Mouse (Mus musculus) brain, embryonic 14.5 days (tissue): Measurements from ENCODE around the gene Ephb1. TPM values are rescaled to one million over a fixed set of nuclear protein-coding genes. Genes with fewer than 3 reads are reported as not detected.

ENCODE experiments used
- DNase-seq: peaks from one replicate; pipeline ENCODE4 v3.0.0-alpha.2; 2011; ENCODE audit warnings: low read depth
- CTCF ChIP-seq: fragments of 200-500 bp; IDR thresholded peaks from 2 replicates; pipeline ENCODE4 v1.5.1; 2012; ENCODE audit warnings: inconsistent platforms, mild to moderate bottlenecking, moderate library complexity, borderline replicate concordance; ENCODE audit not compliant: insufficient read depth, insufficient read length; ENCODE audit errors: extremely low read depth
- POLR2A ChIP-seq: fragments of 200-500 bp; IDR thresholded peaks from 2 replicates; pipeline ENCODE4 v1.6.1; 2012; ENCODE audit warnings: mild to moderate bottlenecking, inconsistent platforms, borderline replicate concordance; ENCODE audit not compliant: poor library complexity, insufficient read depth, insufficient read length, severe bottlenecking; ENCODE audit errors: extremely low read depth
- polyA plus RNA-seq: library from polyadenylated mRNA; depleted of rRNA; stranded (reverse); fragments of >200 nt; gene quantifications from 2 replicates; pipeline ENCODE4 v1.2.3, GENCODE M21; 2012

The Ephb1 gene
- polyA plus RNA-seq, 1 experiment, result 85.2 TPM

GRCm38 (mm10) chr9:101938066-101938465 is 416.4 kb downstream of the Ephb1 start:
- TF ChIP-seq CTCF, result no peak
- TF ChIP-seq POLR2A, result no peak
- peak; percentile 18 for DNase-seq

- DNase-seq, result peak; percentile 52
- TF ChIP-seq POLR2A (no peak), CTCF (no peak)
Observed at GRCm38 (mm10) chr9:101934887-101935286, 419.6 kb downstream of the Ephb1 start.

- TF ChIP-seq POLR2A (no peak), CTCF (no peak)
- peak; percentile 77 for DNase-seq
Observed at GRCm38 (mm10) chr9:101933946-101934573, 420.4 kb downstream of the Ephb1 start.

GRCm38 (mm10) chr9:101924829-101925228 is 429.7 kb downstream of the Ephb1 start:
- no peak for TF ChIP-seq CTCF
- no peak for TF ChIP-seq POLR2A
- no peak for DNase-seq

- TF ChIP-seq POLR2A (no peak), CTCF (no peak)
- DNase-seq, result no peak
Observed at GRCm38 (mm10) chr9:101922846-101923245, 431.6 kb downstream of the Ephb1 start.

- DNase-seq, result no peak
- no peak for TF ChIP-seq POLR2A
- TF ChIP-seq CTCF, result no peak
Observed at GRCm38 (mm10) chr9:101919324-101919723, 435.2 kb downstream of the Ephb1 start.

DNA sequence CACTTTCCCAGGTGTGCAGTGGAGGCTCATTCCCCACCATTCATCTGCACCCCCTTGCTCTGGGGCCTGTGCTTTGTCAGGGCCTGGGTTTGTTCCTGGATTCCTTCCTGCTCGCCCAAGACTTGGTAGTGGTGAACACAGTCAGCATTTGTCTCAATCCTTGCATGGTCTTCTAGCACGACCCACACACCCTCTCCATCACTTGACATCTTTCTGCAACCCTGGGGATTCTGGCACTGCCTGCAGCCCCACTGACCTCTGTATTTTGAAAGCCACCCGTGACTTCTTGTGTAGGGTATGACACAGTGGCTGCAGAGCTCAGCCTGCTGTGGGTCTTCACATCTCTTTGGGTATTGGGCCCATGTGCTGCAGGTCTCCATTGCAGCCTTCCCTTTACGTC is 435.7 kb downstream of the Ephb1 start:
- DNase-seq, result no peak
- TF ChIP-seq POLR2A (no peak), CTCF (no peak)

GRCm38 (mm10) chr9:101915082-101915481 is 439.4 kb downstream of the Ephb1 start:
- no peak for DNase-seq
- TF ChIP-seq CTCF (no peak), POLR2A (no peak)

- peak; percentile 87 for DNase-seq
Observed at GRCm38 (mm10) chr9:101911176-101911866, 443.2 kb downstream of the Ephb1 start.

GRCm38 (mm10) chr9:101909491-101909890 is 445.0 kb downstream of the Ephb1 start:
- TF ChIP-seq CTCF, result no peak
- TF ChIP-seq POLR2A, result no peak
- DNase-seq, result no peak

More at GRCm38 (mm10) chr9:101911176-101911866, 443.2 kb downstream of the Ephb1 start:
- TF ChIP-seq CTCF (no peak), POLR2A (no peak)

GRCm38 (mm10) chr9:101908849-101909248 is 445.6 kb downstream of the Ephb1 start:
- peak; percentile 91 for DNase-seq

More at GRCm38 (mm10) chr9:101908849-101909248, 445.6 kb downstream of the Ephb1 start:
- TF ChIP-seq CTCF (no peak), POLR2A (no peak)
